Mouse (Mus musculus): ENCODE results near the gene Gpld1. TPM values are rescaled to one million over a fixed set of nuclear protein-coding genes. Genes with fewer than 3 reads are reported as not detected.

Gene Gpld1
- 21.4 TPM for polyA plus RNA-seq (2015; fragmentation: Illumina TruSeq; extraction: RNeasy Lipid Tissue Mini Kit (QIAGEN cat#74804); ENCODE audit: low read depth, low replicate concordance)

GRCm38 (mm10) chr13:24942512-24943282, at the start of gene Gpld1:
Gene Gpld1, plus strand, starts transcription at chr13:24943152.

DNA sequence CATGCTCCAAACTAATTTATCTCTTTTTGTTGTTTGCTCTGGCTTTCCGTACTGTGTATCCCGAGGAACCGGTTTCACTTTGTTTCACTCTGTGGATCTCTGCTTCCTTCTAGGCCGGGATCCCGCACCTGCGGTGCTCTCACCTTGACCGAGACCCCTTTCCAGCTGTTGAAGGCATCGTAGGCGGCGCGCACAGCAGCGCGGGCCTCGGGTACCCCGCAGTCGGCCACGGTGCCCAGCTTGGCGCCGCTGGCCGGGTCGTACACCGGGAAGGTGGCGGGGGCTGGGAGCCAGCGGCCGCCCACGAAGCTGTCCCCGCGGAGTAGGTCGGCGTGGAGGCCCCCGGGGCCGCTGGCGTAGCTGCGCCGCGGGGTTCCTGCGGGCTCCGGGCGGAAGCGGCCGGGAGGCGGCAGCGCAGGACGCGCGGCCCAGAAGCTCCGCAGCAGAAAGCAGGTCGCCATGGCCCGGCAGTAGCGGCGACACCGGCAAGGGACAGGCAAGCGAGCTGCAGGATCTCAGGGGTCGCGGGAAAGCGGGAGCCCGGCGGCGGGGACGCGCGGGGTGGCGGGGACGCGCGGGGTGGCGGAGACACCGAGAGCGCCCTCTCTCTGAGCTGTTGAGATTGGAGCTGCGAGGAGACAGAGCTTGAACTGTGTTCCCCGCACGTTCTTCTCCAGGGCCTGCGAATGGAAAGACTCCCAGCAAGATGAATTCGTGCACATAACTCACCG, 5.7 kb upstream of the Gpld1 start, which contains the start of gene Aldh5a1:
Gene Aldh5a1 (minus strand): TSS at position 554 of the 731 bp plus-strand sequence.

DNA sequence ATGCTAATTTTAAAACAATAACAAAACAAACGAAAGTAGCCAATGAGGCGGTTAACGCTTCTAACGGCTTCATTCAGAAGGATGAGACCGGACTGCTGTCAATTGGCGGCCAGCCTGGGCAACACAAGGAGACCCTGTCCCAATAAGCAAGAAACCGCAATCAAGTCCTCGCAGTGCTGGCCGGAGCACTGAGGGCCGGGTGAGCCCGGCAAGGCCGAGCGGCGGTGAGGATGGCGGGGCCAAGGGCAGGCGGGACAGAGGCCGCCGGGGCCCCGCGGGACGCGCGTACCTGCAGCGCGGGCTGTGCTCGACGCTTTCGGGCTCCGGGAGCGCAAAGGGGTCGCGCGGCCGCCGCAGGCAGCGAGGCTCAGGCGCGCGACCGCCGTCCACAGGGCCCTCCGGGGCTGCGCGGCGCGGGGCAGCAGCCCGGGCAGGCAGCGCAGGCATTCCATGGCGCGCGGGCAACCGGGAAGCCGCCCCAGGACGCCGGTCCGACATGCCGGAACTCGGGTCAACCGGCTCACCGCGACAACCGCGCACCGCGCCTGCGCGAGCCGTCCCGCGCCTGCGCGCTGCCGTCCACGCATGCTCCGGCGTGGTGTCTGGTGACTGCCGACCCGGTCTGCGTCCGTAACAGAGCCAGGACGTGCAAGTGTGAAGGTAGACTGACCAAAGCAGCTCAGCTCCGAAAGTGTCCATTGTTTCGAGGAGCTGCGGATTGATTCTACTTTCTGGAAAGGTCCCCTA, 77.0 kb downstream of the Gpld1 start, which contains the start of gene Mrs2:
Gene Mrs2 (minus strand): TSS at position 587 of the 747 bp plus-strand sequence.

Other genes starting within 250 kb of the Gpld1 start
- 0.79 TPM for gene Armh2, start 201.9 kb upstream of the Gpld1 start, polyA plus RNA-seq (2015; fragmentation: Illumina TruSeq; extraction: RNeasy Lipid Tissue Mini Kit (QIAGEN cat#74804); ENCODE audit: low read depth, low replicate concordance)
- 12.4 TPM for gene Gmnn, start 181.2 kb upstream of the Gpld1 start, polyA plus RNA-seq (2015; fragmentation: Illumina TruSeq; extraction: RNeasy Lipid Tissue Mini Kit (QIAGEN cat#74804); ENCODE audit: low read depth, low replicate concordance)
- gene BC005537, start 141.5 kb upstream of the Gpld1 start, polyA plus RNA-seq (2015; fragmentation: Illumina TruSeq; extraction: RNeasy Lipid Tissue Mini Kit (QIAGEN cat#74804); ENCODE audit: low read depth, low replicate concordance): 129 TPM
- 290 TPM for gene Acot13, start 111.6 kb upstream of the Gpld1 start, polyA plus RNA-seq (2015; fragmentation: Illumina TruSeq; extraction: RNeasy Lipid Tissue Mini Kit (QIAGEN cat#74804); ENCODE audit: low read depth, low replicate concordance)
- 23.5 TPM for gene Tdp2, start 111.5 kb upstream of the Gpld1 start, polyA plus RNA-seq (2015; fragmentation: Illumina TruSeq; extraction: RNeasy Lipid Tissue Mini Kit (QIAGEN cat#74804); ENCODE audit: low read depth, low replicate concordance)
- gene D130043K22Rik, start 98.0 kb upstream of the Gpld1 start, polyA plus RNA-seq (2015; fragmentation: Illumina TruSeq; extraction: RNeasy Lipid Tissue Mini Kit (QIAGEN cat#74804); ENCODE audit: low read depth, low replicate concordance): 20.2 TPM
- 43.9 TPM for gene Aldh5a1, start 5.5 kb upstream of the Gpld1 start, polyA plus RNA-seq (2015; fragmentation: Illumina TruSeq; extraction: RNeasy Lipid Tissue Mini Kit (QIAGEN cat#74804); ENCODE audit: low read depth, low replicate concordance)
- gene Mrs2, start 77.2 kb downstream of the Gpld1 start, polyA plus RNA-seq (2015; fragmentation: Illumina TruSeq; extraction: RNeasy Lipid Tissue Mini Kit (QIAGEN cat#74804); ENCODE audit: low read depth, low replicate concordance): 41.0 TPM
- gene Dcdc2a, start 112.9 kb downstream of the Gpld1 start, polyA plus RNA-seq (2015; fragmentation: Illumina TruSeq; extraction: RNeasy Lipid Tissue Mini Kit (QIAGEN cat#74804); ENCODE audit: low read depth, low replicate concordance): 13.9 TPM